Mouse (Mus musculus) adrenal gland, postnatal 25 days (tissue): Measurements from ENCODE around the gene Adora2b. TPM values are rescaled to one million over a fixed set of nuclear protein-coding genes. Genes with fewer than 3 reads are reported as not detected.
A peak's percentile ranks its signal among the peaks of the same experiment; 100 is the strongest.

Experiments
- DNase-seq: peaks from one replicate; pipeline ENCODE4 v3.0.0; 2021; ENCODE audit warnings: mixed read lengths
- long read RNA-seq: library from polyadenylated mRNA; stranded (forward); transcript quantifications from one replicate; pipeline ENCODE4 v2.0.0, GENCODE M21; 2021
- total RNA-seq: library from RNA; stranded (reverse); gene quantifications from 2 replicates; pipeline ENCODE4 v1.2.3, GENCODE M21; 2021

The Adora2b gene
- total RNA-seq = 0.76 and 0.81 TPM in 2 replicates
- long read RNA-seq = 0 reads

- peak; percentile 73 for DNase-seq
Measured at GRCm38 (mm10) chr11:62248401-62249244, at the start of gene Adora2b. Gene Adora2b (plus strand): TSS chr11:62248984.

GRCm38 (mm10) chr11:62200901-62201512, 47.8 kb upstream of the Adora2b start:
- no peak for DNase-seq

GRCm38 (mm10) chr11:62202645-62203044, 46.1 kb upstream of the Adora2b start:
- no peak for DNase-seq

GRCm38 (mm10) chr11:62209111-62209510, 39.7 kb upstream of the Adora2b start:
- DNase-seq = no peak

- no peak for DNase-seq
Measured at GRCm38 (mm10) chr11:62209891-62210290, 38.9 kb upstream of the Adora2b start.

- DNase-seq = no peak
Measured at GRCm38 (mm10) chr11:62213384-62213989, 35.3 kb upstream of the Adora2b start.

GRCm38 (mm10) chr11:62215107-62215506, 33.7 kb upstream of the Adora2b start:
- DNase-seq = no peak

- no peak for DNase-seq
Measured at GRCm38 (mm10) chr11:62217751-62218150, 31.0 kb upstream of the Adora2b start.

GRCm38 (mm10) chr11:62220756-62221510, 27.9 kb upstream of the Adora2b start:
- DNase-seq = no peak

- DNase-seq = no peak
Measured at GRCm38 (mm10) chr11:62223416-62223815, 25.4 kb upstream of the Adora2b start.

- DNase-seq = peak; percentile 30
Measured at GRCm38 (mm10) chr11:62223962-62224361, 24.8 kb upstream of the Adora2b start.

GRCm38 (mm10) chr11:62224797-62225196, 24.0 kb upstream of the Adora2b start:
- no peak for DNase-seq

- no peak for DNase-seq
Measured at GRCm38 (mm10) chr11:62240631-62241261, 8.0 kb upstream of the Adora2b start.

- no peak for DNase-seq
Measured at GRCm38 (mm10) chr11:62243871-62244270, 4.9 kb upstream of the Adora2b start.

GRCm38 (mm10) chr11:62244471-62244870, 4.3 kb upstream of the Adora2b start:
- DNase-seq = no peak

GRCm38 (mm10) chr11:62247759-62248400, 904 bp upstream of the Adora2b start:
- no peak for DNase-seq

GRCm38 (mm10) chr11:62249266-62250037, 668 bp downstream of the Adora2b start:
- peak; percentile 30 for DNase-seq

- no peak for DNase-seq
Measured at GRCm38 (mm10) chr11:62251047-62251446, 2.3 kb downstream of the Adora2b start.

GRCm38 (mm10) chr11:62253380-62253779, 4.6 kb downstream of the Adora2b start:
- no peak for DNase-seq

GRCm38 (mm10) chr11:62259214-62259613, 10.4 kb downstream of the Adora2b start:
- DNase-seq = no peak

GRCm38 (mm10) chr11:62263599-62263998, 14.8 kb downstream of the Adora2b start:
- no peak for DNase-seq
